Mouse (Mus musculus): ENCODE results near the gene S1pr2. TPM values are rescaled to one million over a fixed set of nuclear protein-coding genes. Genes with fewer than 3 reads are reported as not detected.
"Not testable (repeated sequence)": the region's sequence is repeated elsewhere in the genome, so short reads cannot be mapped to it uniquely, and the experiment has no call there.

The S1pr2 gene
- polyA plus RNA-seq, 1 experiment from 2014 or later = 8.8 TPM

GRCm38 (mm10) chr9:21011846-21012312 lies 35.3 kb upstream of the S1pr2 start:
- Histone ChIP-seq H3K4me3 (replicated peaks) (no peak overlapping the region), H3K27me3 (replicated peaks) (peaks cover 44% of the 10 kb centered on the region), H3K9me3 (replicated peaks) (no peaks in the 10 kb centered on the region), H3K4me2 (no peak overlapping the region), H3K4me1 (peaks cover 14% of the 10 kb centered on the region), H3K36me3 (peaks cover 26% of the 10 kb centered on the region), H3K27ac (replicated peaks) (no peak overlapping the region), H3K9ac (replicated peaks) (no peak overlapping the region)
- 68% methylated on average over 5 of the region's 5 CpGs for WGBS
- no peak for ATAC-seq (ENCODE audit: low FRiP score)

DNA sequence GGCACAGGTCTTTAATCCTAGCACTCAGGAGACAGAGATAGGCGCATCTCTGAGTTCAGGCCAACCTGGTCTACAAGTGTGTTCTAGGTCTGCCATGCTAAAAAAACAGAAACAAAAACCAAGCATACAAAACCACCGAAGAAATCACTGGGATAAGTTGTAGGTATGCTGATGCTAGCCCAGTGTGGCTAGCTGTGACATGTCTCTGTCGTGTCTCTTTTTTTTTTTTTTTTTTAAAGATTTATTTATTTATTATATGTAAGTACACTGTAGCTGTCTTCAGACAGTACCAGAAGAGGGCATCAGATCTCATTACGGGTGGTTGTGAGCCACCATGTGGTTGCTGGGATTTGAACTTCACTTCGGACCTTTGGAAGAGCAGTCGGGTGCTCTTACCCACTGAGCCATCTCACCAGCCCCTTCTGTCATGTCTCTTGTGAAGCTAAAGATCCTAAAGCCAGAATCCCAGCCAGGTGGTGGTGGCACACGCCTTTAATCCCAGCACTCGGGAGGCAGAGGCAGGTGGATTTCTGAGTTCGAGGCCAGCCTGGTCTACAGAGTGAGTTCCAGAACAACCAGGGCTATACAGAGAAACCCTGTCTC lies 34.5 kb upstream of the S1pr2 start:
- Histone ChIP-seq H3K36me3 (peaks cover 32% of the 10 kb centered on the region), H3K4me1 (peaks cover 14% of the 10 kb centered on the region), H3K27me3 (replicated peaks) (peaks cover 36% of the 10 kb centered on the region)
- not testable (repeated sequence) for H3K4me3 ChIP-seq (replicated peaks); H3K9me3 ChIP-seq (replicated peaks); H3K9ac ChIP-seq (replicated peaks); H3K4me2 ChIP-seq; ATAC-seq (ENCODE audit: low FRiP score); H3K27ac ChIP-seq (replicated peaks)
- WGBS = 77% methylated on average over 9 of the region's 9 CpGs

- H3K9me3 ChIP-seq (replicated peaks) = no peaks in the 10 kb centered on the region
- no peak overlapping the region for H3K27ac ChIP-seq (replicated peaks)
- H3K36me3 ChIP-seq = peaks cover 38% of the 10 kb centered on the region
- peaks cover 30% of the 10 kb centered on the region for H3K27me3 ChIP-seq (replicated peaks)
- 65% methylated on average over 2 of the region's 2 CpGs for WGBS
- peaks cover 8% of the 10 kb centered on the region for H3K4me1 ChIP-seq
- ATAC-seq (ENCODE audit: low FRiP score) = no peak
- H3K4me2 ChIP-seq = no peak overlapping the region
- H3K9ac ChIP-seq (replicated peaks) = no peak overlapping the region
- no peak overlapping the region for H3K4me3 ChIP-seq (replicated peaks)
These were observed 33.8 kb upstream of the S1pr2 start for GRCm38 (mm10) chr9:21010362-21010761.

DNA sequence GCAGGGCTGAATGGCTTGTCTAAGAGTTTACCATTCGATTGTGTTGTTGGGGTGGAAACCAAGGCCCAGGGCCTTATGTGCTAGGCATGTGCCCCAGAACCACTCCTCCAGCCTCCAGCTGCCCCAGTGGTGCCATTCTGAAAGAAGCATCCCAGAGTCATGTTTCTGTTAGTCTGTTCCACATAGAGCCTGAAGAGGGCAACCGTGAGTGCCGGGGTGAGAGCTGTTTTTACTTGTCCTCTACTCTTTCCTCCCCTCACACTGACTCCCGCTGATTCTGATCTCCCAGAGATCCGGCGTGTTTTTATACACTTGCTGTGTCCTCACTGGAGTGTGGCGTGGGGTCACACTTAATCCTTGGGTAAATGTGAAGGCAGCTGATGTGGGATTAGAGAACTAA lies 31.4 kb upstream of the S1pr2 start:
- Histone ChIP-seq H3K27me3 (replicated peaks) (peaks cover 9% of the 10 kb centered on the region; the same call in 1 of the 2 replicates), H3K4me3 (replicated peaks) (no peak overlapping the region), H3K36me3 (peaks cover 45% of the 10 kb centered on the region), H3K9ac (replicated peaks) (no peak overlapping the region), H3K9me3 (replicated peaks) (no peaks in the 10 kb centered on the region), H3K27ac (replicated peaks) (no peak overlapping the region), H3K4me2 (no peak overlapping the region), H3K4me1 (peaks cover 14% of the 10 kb centered on the region)
- 94% methylated on average over 7 of the region's 7 CpGs for WGBS
- no peak for ATAC-seq (ENCODE audit: low FRiP score)

DNA sequence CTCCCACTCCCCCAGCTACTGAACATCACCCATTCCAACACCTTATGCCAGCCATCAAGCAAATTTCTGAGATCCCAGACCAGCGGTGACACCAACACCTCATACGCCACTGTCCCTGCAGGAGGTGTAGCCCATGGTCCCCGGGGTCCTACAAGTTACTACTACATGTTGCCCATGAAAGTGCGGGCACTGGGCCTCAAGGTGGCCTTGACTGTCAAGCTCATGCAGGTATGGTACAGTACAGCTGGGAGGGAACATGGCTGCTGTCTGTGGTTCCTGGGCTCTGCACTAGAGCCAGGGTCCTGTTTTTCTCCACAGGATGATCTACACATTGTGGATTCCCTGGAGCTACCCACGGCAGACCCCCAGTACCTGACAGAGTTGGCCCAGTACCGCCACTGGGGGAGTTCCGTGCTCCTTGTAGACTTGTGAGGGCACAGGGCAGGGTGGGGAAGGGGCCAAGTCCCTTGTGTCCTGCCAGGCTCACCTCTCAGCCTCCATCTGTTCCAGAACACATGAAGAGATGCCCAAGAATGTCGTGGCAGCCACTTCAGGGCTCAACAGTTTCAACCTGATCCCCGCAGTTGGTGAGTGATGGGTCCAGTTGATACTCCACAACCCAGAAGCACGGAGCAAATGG lies 30.9 kb upstream of the S1pr2 start:
- Histone ChIP-seq H3K27ac (replicated peaks) (no peak overlapping the region), H3K9ac (replicated peaks) (no peak overlapping the region), H3K27me3 (replicated peaks) (peaks cover 5% of the 10 kb centered on the region; the same call in 1 of the 2 replicates), H3K4me2 (no peak overlapping the region), H3K9me3 (replicated peaks) (no peaks in the 10 kb centered on the region), H3K4me1 (peaks cover 14% of the 10 kb centered on the region), H3K4me3 (replicated peaks) (no peak overlapping the region), H3K36me3 (peaks cover 45% of the 10 kb centered on the region)
- 96% methylated on average over 10 of the region's 10 CpGs for WGBS
- no peak for ATAC-seq (ENCODE audit: low FRiP score)

DNA sequence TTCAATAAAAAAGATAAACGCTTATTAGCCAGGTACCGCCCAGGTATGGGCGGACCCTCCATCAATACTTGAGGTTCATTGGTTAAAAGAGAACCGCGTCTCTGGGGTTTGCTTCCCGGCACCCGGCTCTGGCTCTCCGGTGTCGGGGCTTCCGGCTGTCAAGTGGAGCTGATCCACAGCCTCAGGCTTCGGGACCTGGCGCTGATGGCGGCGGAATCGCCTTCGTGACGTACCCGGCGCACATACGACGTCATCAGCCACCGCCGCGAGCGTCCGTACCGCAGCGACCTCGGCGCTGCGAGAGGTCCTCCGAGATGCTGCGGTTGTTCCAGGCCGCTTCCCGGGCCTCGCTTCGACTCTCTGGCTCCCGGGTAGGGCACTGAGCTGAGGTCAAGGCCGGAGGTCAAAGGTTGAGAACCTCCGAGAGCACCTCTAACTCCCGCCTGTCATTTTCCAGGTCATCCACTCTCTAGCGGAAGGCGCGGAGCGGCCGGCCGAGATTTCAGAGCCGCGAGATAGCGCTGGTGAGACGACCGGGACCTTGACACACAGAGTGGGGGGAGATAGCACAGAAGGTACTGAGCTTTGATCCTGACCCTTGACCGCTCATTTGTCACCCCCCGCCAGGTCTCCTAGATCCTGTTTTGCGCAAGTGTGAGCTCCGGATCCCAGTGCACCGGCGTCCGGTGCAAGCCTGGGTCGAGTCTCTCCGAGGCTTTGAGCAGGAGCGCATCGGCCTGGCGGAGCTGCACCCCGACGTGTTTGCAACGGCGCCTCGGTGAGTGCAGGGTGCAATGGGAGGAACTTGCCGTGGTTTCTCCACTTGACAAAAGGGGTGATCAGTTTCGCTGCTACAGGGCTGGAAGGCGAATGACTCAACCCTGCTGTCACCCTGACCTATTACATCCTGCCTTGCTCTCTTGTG lies 26.3 kb upstream of the S1pr2 start, which contains the start of gene Mrpl4:
TSS of gene Mrpl4 (plus strand) at position 112 of the 925 bp plus-strand sequence.
- no peaks in the 10 kb centered on the region for H3K27me3 ChIP-seq (replicated peaks)
- H3K4me1 ChIP-seq = peaks cover 17% of the 10 kb centered on the region
- ATAC-seq (ENCODE audit: low FRiP score) = peak; percentile 93
- peak within 1 kb of the TSS; percentile 83 for H3K4me2 ChIP-seq
- peak within 1 kb of the TSS; percentile 67 for H3K4me3 ChIP-seq (replicated peaks)
- H3K36me3 ChIP-seq = peaks cover 29% of the 10 kb centered on the region
- H3K9ac ChIP-seq (replicated peaks) = peak within 1 kb of the TSS; percentile 77
- peak within 1 kb of the TSS; percentile 89 for H3K27ac ChIP-seq (replicated peaks)
- under 1% methylated on average over 72 of the region's 72 CpGs for WGBS
- no peaks in the 10 kb centered on the region for H3K9me3 ChIP-seq (replicated peaks)

GRCm38 (mm10) chr9:21002270-21002626 lies 25.7 kb upstream of the S1pr2 start:
- WGBS = 12% methylated on average over 7 of the region's 7 CpGs
- Histone ChIP-seq H3K27ac (replicated peaks) (peak overlapping the region; percentile 89), H3K4me3 (replicated peaks) (peak overlapping the region; percentile 67), H3K4me2 (peak overlapping the region; percentile 83), H3K9me3 (replicated peaks) (no peaks in the 10 kb centered on the region), H3K9ac (replicated peaks) (peak overlapping the region; percentile 77), H3K36me3 (peaks cover 23% of the 10 kb centered on the region), H3K27me3 (replicated peaks) (no peaks in the 10 kb centered on the region), H3K4me1 (peaks cover 17% of the 10 kb centered on the region)
- ATAC-seq (ENCODE audit: low FRiP score) = peak; percentile 46; the same call in 1 of the 2 replicates

DNA sequence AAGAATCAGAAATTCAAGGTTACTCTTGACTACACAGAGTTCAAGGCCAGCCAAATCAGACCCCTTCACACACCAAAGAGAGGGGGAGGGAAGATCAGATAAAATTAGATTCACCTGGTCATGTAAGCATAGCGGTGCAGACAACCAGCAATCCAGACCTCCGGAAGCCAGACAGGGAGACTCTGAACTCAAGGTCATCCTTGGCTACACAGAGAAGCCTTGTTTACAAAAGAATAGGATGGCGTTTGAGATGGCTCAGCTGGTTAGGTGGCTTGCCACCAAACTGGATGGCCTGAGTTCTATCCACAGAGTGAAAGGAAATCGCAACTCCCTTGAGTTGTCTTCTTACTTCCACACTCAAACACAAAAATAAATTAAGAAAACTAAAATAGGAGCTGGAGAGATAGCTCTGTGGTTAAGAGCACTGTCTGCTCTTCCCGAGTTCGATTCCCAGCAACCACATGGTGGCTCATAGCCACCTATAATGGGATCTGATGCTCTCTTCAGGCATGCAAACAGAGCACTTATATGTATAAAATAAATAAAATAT lies 25.1 kb upstream of the S1pr2 start:
- Histone ChIP-seq H3K36me3 (peaks cover 18% of the 10 kb centered on the region), H3K27ac (replicated peaks) (no peak overlapping the region), H3K4me1 (peaks cover 17% of the 10 kb centered on the region), H3K9me3 (replicated peaks) (no peaks in the 10 kb centered on the region), H3K9ac (replicated peaks) (no peak overlapping the region), H3K4me3 (replicated peaks) (peak overlapping the region; percentile 67; the same call in 1 of the 2 replicates), H3K27me3 (replicated peaks) (no peaks in the 10 kb centered on the region), H3K4me2 (peak overlapping the region; percentile 83; the same call in 1 of the 2 replicates)
- 74% methylated on average over 6 of the region's 6 CpGs for WGBS
- no peak for ATAC-seq (ENCODE audit: low FRiP score)

DNA sequence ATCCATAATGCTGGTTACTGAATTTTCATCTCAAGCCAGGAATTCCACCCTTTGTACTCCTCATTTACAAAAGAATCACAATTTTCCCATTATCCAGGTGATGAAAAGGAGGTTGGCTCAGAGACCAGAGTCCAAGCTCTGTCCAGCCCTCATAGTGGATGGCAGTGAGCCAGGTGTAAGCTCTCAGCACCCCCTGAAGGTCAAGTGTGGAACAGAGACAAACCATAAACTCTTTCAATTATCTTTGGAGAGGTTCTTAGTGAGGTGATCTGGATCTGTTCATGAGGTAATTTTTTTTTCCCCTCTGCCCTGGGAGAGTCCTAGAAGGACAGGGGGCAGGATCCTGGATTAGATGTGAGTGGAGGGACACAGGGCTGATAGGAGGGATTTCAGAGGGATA lies 24.2 kb upstream of the S1pr2 start:
- Histone ChIP-seq H3K4me1 (peaks cover 17% of the 10 kb centered on the region), H3K9ac (replicated peaks) (no peak overlapping the region), H3K27me3 (replicated peaks) (no peaks in the 10 kb centered on the region), H3K9me3 (replicated peaks) (no peaks in the 10 kb centered on the region), H3K4me2 (no peak overlapping the region), H3K4me3 (replicated peaks) (no peak overlapping the region), H3K36me3 (peaks cover 11% of the 10 kb centered on the region), H3K27ac (replicated peaks) (no peak overlapping the region)
- no peak for ATAC-seq (ENCODE audit: low FRiP score)

DNA sequence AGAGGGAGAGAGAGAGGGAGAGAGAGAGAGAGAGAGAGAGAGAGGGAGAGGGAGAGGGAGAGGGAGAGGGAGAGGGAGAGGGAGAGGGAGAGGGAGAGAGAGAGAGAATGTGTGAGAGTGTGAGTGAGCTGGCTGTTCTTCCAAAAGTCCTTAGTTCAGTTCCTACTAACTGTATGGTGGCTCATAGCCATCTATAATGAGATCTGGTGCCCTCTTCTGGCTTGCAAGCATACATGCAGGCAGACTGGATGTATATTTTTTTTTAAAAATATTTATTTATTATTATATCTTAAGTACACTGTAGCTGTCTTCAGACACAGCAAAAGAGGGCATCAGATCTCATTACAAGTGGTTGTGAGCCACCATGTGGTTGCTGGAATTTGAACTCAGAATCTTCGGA lies 21.8 kb upstream of the S1pr2 start:
- H3K27ac ChIP-seq (replicated peaks); H3K27me3 ChIP-seq (replicated peaks); H3K9ac ChIP-seq (replicated peaks); H3K4me1 ChIP-seq; H3K4me2 ChIP-seq; H3K9me3 ChIP-seq (replicated peaks); H3K4me3 ChIP-seq (replicated peaks); H3K36me3 ChIP-seq; ATAC-seq (ENCODE audit: low FRiP score): not testable (repeated sequence)
- WGBS = 82% methylated on average over 1 of the region's 1 CpGs

DNA sequence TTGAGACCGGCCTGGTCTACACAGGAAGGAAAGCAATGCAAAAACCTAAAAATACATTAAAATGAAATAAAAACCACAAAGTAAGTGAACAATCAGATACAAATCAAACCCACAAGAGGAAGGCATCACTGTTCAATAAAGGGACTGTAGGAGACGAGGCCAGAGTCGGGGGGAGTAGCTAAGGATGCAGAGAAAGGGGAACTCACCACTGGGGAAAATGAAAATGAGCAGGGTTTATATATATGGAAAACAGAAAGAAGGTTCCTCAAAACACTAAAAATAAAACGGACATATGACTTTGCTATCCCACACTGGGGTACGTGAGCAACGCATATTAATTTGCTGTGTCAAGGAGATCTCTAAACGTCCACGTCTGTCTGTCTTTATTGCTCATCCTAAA lies 20.5 kb upstream of the S1pr2 start:
- ATAC-seq (ENCODE audit: low FRiP score) = no peak
- Histone ChIP-seq H3K4me3 (replicated peaks) (no peak overlapping the region), H3K4me2 (no peak overlapping the region), H3K27ac (replicated peaks) (no peak overlapping the region), H3K36me3 (no peaks in the 10 kb centered on the region), H3K27me3 (replicated peaks) (no peaks in the 10 kb centered on the region), H3K4me1 (0 out of 2 replicates have a peak, but pooled peaks cover under 1% of the 10 kb centered on the region), H3K9me3 (replicated peaks) (no peaks in the 10 kb centered on the region), H3K9ac (replicated peaks) (no peak overlapping the region)
- 86% methylated on average over 8 of the region's 8 CpGs for WGBS

Measured in neural tube, embryonic 15.5 days (tissue).